Mouse (Mus musculus) megakaryocyte, embryonic 14.5 days (primary cell): Measurements from ENCODE around the gene Tdrd5.
"Not testable (repeated sequence)": the region's sequence is repeated elsewhere in the genome, so short reads cannot be mapped to it uniquely, and the experiment has no call there.

Experiments
- FLI1 ChIP-seq: IDR thresholded peaks from 2 replicates; pipeline ENCODE4 v1.6.1; 2012; ENCODE audit warnings: low read length, inconsistent platforms, mixed read lengths
- GATA1 ChIP-seq: IDR thresholded peaks from 3 replicates; pipeline ENCODE4 v1.6.1; 2012; ENCODE audit warnings: mixed read lengths, low read length, inconsistent platforms, borderline replicate concordance

DNA sequence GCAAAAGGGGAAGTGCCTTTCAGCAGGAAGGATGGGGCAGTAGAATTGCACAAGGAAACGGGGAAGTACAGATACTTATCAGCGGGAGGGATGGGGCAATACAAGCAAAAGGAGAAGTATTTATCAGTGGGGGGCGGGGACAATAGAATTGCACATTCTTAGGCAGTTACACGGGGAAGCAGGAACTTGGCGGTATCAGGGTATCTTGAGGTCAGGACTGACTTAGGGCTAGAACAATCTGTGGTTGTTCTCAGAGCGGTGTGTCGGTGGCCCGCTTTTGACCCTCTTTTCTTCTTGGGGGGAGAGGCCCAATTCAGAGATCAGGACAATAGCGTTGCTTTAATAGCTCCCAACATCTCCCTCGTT is 14.3 kb downstream of the Tdrd5 start:
- TF ChIP-seq GATA1, FLI1: not testable (repeated sequence)
